Mouse (Mus musculus) neural tube, embryonic 15.5 days (tissue): ENCODE results near the gene Il11ra1. TPM values are rescaled to one million over a fixed set of nuclear protein-coding genes. Genes with fewer than 3 reads are reported as not detected.

Experiments used
- ATAC-seq: fragments of 200-750 bp; cut with Nextera tagmentation; 2 replicates; pipeline ENCODE4 v1.8.0; 2017; ENCODE audit warnings: mild to moderate bottlenecking, moderate TSS enrichment, moderate library complexity; ENCODE audit not compliant: low FRiP score
- H3K27ac ChIP-seq: fragments of 300-500 bp; sonication (generic); replicated peaks from 2 replicates; pipeline ENCODE4 v1.5.1; 2015; ENCODE audit warnings: mild to moderate bottlenecking, inconsistent platforms
- H3K27me3 ChIP-seq: fragments of 300-500 bp; sonication (generic); replicated peaks from 2 replicates; pipeline ENCODE4 v1.6.1; 2015; ENCODE audit warnings: inconsistent platforms
- H3K36me3 ChIP-seq: fragments of 300-500 bp; sonication (generic); 2 replicates; pipeline ENCODE4 v1.6.1; 2015; ENCODE audit warnings: inconsistent platforms
- H3K4me1 ChIP-seq: fragments of 300-500 bp; sonication (generic); 2 replicates; pipeline ENCODE4 v1.6.1; 2015; ENCODE audit warnings: inconsistent platforms
- H3K4me2 ChIP-seq: fragments of 300-500 bp; sonication (generic); 2 replicates; pipeline ENCODE4 v1.6.1; 2015; ENCODE audit warnings: inconsistent platforms, mild to moderate bottlenecking, moderate library complexity
- H3K4me3 ChIP-seq: fragments of 300-500 bp; sonication (generic); replicated peaks from 2 replicates; pipeline ENCODE4 v1.5.1; 2015; ENCODE audit warnings: mild to moderate bottlenecking, inconsistent platforms
- H3K9ac ChIP-seq: fragments of 300-500 bp; sonication (generic); replicated peaks from 2 replicates; pipeline ENCODE4 v1.6.1; 2015; ENCODE audit warnings: mild to moderate bottlenecking, inconsistent platforms
- H3K9me3 ChIP-seq: fragments of 300-500 bp; sonication (generic); replicated peaks from 2 replicates; pipeline ENCODE4 v1.6.1; 2016; ENCODE audit warnings: inconsistent platforms
- WGBS: fragments of 180-500 bp; shearing (Covaris S2); methylation state at CpG from one replicate; pipeline ENCODE4 v1.1.7; 2015; ENCODE audit warnings: mixed read lengths; 5-methylcytosine and 5-hydroxymethylcytosine counted together
- polyA plus RNA-seq: library from polyadenylated mRNA; unstranded; fragments of >200 nt; fragmentation: Nextera tagmentation; extraction: Ambion mirVana; gene quantifications from 2 replicates; pipeline ENCODE4 v1.2.1, GENCODE M21; 2015

Gene Il11ra1
- polyA plus RNA-seq, 1 experiment from 2014 or later = 52.6 TPM

DNA sequence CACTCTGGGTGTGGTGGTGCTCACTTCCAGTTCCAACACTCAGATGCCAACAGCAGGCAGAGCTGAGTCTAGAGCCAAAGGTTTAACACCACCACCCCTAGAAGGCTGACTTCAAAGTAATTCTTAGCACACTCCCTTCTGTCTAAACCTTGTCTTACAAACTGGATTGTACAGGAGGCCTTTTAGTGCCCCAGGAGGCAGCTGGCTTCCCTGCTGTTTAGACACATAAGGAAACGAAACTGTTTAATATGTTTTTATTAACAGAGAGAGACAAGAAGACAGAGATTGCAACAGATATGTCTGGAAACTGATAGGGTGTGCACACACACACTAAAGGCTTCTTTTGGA is 38.4 kb downstream of the Il11ra1 start:
- Histone ChIP-seq H3K27ac (no peak overlapping the region), H3K4me3 (no peak overlapping the region), H3K4me2 (no peak overlapping the region), H3K4me1 (peaks cover 21% of the 10 kb centered on the region), H3K9me3 (no peaks in the 10 kb centered on the region), H3K9ac (no peak overlapping the region), H3K27me3 (peaks cover 8% of the 10 kb centered on the region), H3K36me3 (peaks cover 9% of the 10 kb centered on the region)
- 52% methylated on average over 1 of the region's 1 CpGs for WGBS
- ATAC-seq = no peak

DNA sequence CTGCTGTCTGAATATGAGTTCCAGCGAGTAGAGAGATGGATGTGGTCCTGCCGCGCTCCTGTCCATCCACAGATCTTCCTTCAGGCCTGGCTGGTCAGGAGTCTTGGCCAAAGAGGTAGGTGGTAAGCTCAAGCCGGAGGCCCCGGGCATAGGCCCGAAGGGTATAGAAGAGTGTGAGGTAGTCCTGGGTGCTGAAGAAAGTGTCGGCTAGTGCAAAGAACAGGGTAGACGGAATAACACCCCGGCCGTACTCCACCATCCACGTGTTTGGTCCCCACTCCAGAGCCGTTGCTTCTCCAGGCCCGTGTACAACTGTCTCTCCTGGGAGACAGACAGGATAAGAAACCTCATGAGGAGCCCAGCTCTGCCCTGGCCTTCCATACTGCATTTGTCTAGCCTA is 39.5 kb downstream of the Il11ra1 start:
- 96% methylated on average over 13 of the region's 13 CpGs for WGBS

DNA sequence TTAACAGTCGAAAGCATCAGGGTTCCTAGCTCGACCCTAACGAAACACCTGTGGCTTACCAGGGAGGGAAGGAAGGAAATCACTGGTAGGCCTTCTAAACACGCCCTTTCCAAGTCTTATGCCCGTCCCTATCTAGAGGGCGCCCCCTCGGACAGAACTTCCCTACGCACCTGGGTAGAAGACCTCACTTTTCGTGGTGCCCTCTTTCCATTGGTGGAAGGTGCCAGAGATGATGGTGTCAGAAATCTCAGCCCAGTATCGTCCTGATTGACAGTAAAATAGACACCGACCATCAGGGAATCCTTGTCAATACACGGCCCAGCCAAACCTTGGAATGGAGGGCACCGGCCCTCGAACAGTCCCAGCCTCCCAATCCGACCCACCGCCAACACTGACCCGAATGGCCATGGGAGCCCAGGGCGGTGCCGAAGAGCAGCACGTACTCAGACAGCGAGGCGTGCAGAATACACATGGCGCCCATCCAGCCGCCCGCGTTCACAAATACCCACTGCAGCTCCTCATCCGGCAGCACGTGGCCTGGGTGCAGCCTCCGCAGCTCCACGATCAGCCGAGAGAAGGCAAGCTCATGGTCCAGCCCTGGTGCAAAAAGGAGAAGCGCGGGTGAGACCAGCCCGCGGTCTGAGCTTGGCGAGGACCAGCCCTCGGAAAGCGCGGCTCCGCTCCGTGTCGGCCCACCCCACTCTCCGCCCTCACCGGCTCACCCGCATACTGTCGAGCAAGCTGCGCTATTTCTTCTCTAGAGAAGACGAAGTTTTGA is 40.8 kb downstream of the Il11ra1 start:
- Histone ChIP-seq H3K4me2 (peak overlapping the region; percentile 86), H3K9ac (peak overlapping the region; percentile 67), H3K36me3 (peaks cover 9% of the 10 kb centered on the region), H3K9me3 (no peaks in the 10 kb centered on the region), H3K4me1 (peaks cover 21% of the 10 kb centered on the region), H3K27ac (peak overlapping the region; percentile 86), H3K4me3 (peak overlapping the region; percentile 77), H3K27me3 (peaks cover 3% of the 10 kb centered on the region; the same call in 1 of the 2 replicates)
- WGBS = under 1% methylated on average over 44 of the region's 48 CpGs
- ATAC-seq = peak; percentile 82

More for the DNA sequence above, 39.5 kb downstream of the Il11ra1 start:
- Histone ChIP-seq H3K4me2 (peak overlapping the region; percentile 86; the same call in 1 of the 2 replicates), H3K27ac (no peak overlapping the region), H3K9ac (no peak overlapping the region), H3K36me3 (peaks cover 9% of the 10 kb centered on the region), H3K9me3 (no peaks in the 10 kb centered on the region), H3K4me1 (peaks cover 21% of the 10 kb centered on the region), H3K4me3 (no peak overlapping the region), H3K27me3 (no peaks in the 10 kb centered on the region)
- ATAC-seq = no peak

DNA sequence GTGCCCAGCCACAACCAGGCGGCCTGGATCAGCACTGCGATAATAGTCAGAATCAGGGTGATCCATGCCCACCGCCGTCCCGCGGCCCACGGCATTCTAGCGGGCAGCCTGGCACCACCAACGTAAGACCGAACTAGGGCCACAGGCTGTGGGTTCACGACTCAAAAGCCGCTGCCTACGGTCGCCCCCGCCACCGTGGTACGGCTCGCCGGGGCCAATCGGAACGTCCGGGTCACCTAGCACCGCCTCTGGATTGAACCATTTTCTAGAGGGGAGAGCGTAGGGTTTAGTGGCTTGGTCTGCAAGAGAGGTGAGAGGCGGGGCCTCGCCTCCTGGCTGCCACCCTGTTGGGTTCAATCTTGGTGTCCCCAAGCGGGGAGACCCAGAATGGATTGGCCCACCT is 41.4 kb downstream of the Il11ra1 start:
- Histone ChIP-seq H3K27ac (peak overlapping the region; percentile 86), H3K27me3 (peaks cover 3% of the 10 kb centered on the region; the same call in 1 of the 2 replicates), H3K4me2 (peak overlapping the region; percentile 86), H3K4me1 (peaks cover 21% of the 10 kb centered on the region), H3K36me3 (peaks cover 9% of the 10 kb centered on the region), H3K9me3 (no peaks in the 10 kb centered on the region), H3K9ac (peak overlapping the region; percentile 67), H3K4me3 (peak overlapping the region; percentile 77)
- peak; percentile 97 for ATAC-seq
- 0% methylated on average over 27 of the region's 27 CpGs for WGBS

DNA sequence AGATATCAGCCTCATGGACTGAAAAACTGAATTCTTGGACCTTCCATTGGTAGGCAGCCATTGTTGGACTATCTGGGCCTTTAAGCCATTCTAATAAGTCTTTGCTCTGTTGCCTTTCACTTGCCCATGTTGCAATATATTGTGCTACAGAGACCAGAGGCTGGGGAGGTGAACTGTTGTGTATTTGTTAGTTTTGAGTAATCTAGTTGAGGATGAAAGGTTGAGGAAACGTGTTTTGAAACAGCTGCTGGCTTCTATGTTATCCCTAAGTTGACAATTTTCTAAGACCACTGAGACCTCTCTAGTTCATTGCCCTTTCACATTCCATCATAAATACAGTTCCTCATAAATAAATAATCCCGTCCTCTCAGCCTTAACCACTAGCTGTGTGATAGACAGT is 44.3 kb downstream of the Il11ra1 start:
- Histone ChIP-seq H3K9me3 (no peaks in the 10 kb centered on the region), H3K27ac (no peak overlapping the region), H3K9ac (no peak overlapping the region), H3K4me1 (peaks cover 20% of the 10 kb centered on the region), H3K4me3 (no peak overlapping the region), H3K27me3 (peaks cover 3% of the 10 kb centered on the region; the same call in 1 of the 2 replicates), H3K4me2 (no peak overlapping the region), H3K36me3 (no peaks in the 10 kb centered on the region)
- 74% methylated on average over 2 of the region's 2 CpGs for WGBS
- ATAC-seq = no peak

DNA sequence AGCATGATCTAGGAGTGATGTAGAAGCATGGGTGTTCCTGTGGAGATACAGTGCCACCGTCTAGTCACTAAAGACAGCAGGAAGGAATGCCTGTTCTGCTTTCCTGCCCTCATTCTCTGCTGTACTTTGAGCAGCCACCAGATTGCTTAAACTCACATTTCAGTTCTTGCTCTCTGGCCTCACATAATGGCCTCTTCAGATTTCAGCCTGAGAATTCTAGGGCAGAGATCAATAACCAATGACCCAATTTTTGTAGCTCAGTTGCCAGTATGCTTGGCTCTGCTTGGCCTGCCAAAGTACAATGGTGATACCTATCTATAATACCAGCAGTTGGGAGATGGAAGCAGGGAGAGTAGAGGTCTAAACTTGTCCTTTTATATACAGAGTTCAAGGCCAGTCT is 45.2 kb downstream of the Il11ra1 start:
- Histone ChIP-seq H3K9ac (no peak overlapping the region), H3K4me2 (no peak overlapping the region), H3K4me3 (no peak overlapping the region), H3K4me1 (peaks cover 11% of the 10 kb centered on the region), H3K27me3 (peaks cover 3% of the 10 kb centered on the region; the same call in 1 of the 2 replicates), H3K36me3 (no peaks in the 10 kb centered on the region), H3K27ac (no peak overlapping the region), H3K9me3 (no peaks in the 10 kb centered on the region)
- no peak for ATAC-seq
- 81% methylated on average over 1 of the region's 1 CpGs for WGBS

DNA sequence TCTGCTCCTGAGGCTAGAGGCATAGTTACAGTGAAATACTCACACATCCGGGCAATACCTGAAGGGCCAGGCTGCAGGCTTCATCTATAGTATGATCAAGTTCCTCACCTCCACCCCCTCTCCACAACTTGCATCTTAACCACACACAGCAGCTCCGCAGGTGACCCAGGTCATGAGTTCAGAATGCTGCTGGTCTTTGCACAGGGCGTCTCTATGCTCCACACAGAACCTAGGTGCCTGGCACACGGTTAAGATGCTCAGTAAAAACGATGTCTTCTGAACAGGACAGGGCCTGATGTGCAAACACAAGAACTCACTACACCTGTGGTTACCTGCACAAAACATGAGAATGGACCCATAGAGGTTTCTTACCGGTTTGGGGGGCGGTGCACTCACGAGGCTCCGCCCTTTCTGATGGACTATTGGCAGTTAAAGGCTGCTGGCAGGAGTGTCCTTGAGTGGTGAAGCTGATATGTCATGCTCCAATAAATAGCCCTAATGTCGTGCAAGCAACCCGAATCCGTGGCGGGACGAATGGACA is 55.1 kb downstream of the Il11ra1 start, which contains the start of gene Galt:
Galt (plus strand) TSS at position 432 of the 541 bp plus-strand sequence.
- H3K4me2 ChIP-seq = peak within 1 kb of the TSS; percentile 95
- peak within 1 kb of the TSS; percentile 84 for H3K9ac ChIP-seq
- H3K27me3 ChIP-seq = no peaks in the 10 kb centered on the region
- no peaks in the 10 kb centered on the region for H3K9me3 ChIP-seq
- peak within 1 kb of the TSS; percentile 78 for H3K4me3 ChIP-seq
- peak within 1 kb of the TSS; percentile 87 for H3K27ac ChIP-seq
- peak; percentile 79 for ATAC-seq
- WGBS = 13% methylated on average over 14 of the region's 14 CpGs
- H3K36me3 ChIP-seq = peaks cover 7% of the 10 kb centered on the region; the same call in 1 of the 2 replicates
- peaks cover 22% of the 10 kb centered on the region for H3K4me1 ChIP-seq

DNA sequence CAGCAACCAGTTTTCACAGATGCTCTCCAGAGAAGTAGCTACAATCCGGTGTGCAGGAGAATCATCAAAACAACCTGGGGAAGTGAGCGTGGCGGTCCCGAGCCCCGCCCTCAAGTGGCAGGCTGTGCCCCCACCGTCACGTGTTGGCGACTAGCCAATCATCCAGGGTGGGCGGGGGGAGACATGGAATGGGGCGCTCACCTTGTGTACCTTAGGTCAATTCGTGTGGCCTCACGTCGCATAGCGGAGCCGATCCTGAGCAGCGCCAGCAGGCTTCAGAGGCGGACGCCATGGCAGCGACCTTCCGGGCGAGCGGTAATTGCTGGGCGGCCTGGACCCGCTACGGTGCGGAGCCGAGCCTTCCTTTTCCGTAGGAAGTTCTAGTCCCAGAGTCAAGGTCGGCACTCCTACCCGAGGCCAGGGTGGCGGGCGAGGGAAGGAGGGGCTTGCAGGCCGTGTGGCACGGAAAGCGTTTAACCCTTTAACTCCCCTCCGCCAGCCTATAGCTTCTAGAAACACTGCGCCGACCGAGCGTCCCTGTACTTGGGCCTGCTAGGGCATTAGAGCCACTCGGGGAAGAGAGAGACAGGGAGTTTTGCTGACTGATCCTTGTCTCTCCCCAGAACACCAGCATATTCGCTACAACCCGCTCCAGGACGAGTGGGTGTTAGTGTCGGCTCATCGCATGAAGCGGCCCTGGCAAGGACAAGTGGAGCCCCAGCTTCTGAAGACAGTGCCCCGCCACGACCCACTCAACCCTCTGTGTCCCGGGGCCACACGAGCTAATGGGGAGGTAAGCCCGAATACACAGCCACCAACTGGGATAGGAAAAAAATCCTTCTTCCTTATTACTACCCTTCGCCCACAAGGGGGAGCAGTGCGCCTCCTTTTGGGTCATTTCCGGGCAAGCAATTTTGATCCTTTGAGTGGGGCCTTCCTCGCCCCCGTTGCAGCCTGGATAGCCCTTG is 55.8 kb downstream of the Il11ra1 start, which contains the start of gene Sigmar1:
Sigmar1 (minus strand) TSS at position 820 of the 968 bp plus-strand sequence.
- WGBS = under 1% methylated on average over 57 of the region's 57 CpGs
- Histone ChIP-seq H3K4me2 (peak within 1 kb of the TSS; percentile 95), H3K9me3 (no peaks in the 10 kb centered on the region), H3K27me3 (no peaks in the 10 kb centered on the region), H3K4me1 (peaks cover 29% of the 10 kb centered on the region), H3K9ac (peak within 1 kb of the TSS; percentile 84), H3K4me3 (peak within 1 kb of the TSS; percentile 78), H3K36me3 (peaks cover 7% of the 10 kb centered on the region; the same call in 1 of the 2 replicates), H3K27ac (peak within 1 kb of the TSS; percentile 87)
- ATAC-seq = peak; percentile 85

DNA sequence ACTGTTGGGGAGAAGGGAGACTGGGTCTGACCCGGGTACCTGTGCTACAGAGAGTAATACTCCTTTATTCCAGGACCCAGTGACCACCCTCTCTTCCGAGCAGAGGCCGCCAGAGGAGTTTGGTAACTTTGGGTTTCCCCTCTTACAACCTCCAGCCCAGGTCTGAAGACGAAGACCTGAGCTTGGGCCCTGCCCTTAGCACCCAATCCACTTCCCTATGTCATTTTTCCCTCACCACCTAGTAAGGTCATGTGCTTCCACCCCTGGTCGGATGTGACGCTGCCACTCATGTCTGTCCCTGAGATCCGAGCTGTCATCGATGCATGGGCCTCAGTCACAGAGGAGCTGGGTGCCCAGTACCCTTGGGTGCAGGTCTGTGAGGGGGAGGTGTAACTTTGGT is 56.7 kb downstream of the Il11ra1 start:
- no peaks in the 10 kb centered on the region for H3K27me3 ChIP-seq
- 79% methylated on average over 8 of the region's 8 CpGs for WGBS
- peaks cover 37% of the 10 kb centered on the region for H3K4me1 ChIP-seq
- peak overlapping the region; percentile 84 for H3K9ac ChIP-seq
- H3K4me3 ChIP-seq = peak overlapping the region; percentile 78
- peak overlapping the region; percentile 95 for H3K4me2 ChIP-seq
- no peaks in the 10 kb centered on the region for H3K9me3 ChIP-seq
- H3K27ac ChIP-seq = peak overlapping the region; percentile 87; the same call in 1 of the 2 replicates
- peaks cover 7% of the 10 kb centered on the region; the same call in 1 of the 2 replicates for H3K36me3 ChIP-seq
- no peak for ATAC-seq

DNA sequence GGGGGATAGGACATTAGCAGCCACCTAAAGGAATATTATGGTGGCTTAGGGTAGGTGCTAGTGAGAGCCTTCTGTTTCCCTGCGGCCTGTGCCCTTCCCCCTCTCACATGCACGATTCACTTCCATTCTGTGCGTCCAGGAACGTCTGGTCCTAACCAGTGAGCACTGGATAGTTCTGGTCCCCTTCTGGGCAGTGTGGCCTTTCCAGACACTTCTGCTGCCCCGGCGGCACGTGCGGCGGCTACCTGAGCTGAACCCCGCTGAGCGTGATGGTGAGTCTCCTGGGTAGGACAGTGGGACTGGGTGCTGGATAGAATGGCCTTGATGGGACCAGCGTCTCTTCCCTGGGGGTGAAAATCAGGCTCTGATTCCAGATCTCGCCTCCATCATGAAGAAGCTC is 57.5 kb downstream of the Il11ra1 start:
- no peak overlapping the region for H3K4me3 ChIP-seq

DNA sequence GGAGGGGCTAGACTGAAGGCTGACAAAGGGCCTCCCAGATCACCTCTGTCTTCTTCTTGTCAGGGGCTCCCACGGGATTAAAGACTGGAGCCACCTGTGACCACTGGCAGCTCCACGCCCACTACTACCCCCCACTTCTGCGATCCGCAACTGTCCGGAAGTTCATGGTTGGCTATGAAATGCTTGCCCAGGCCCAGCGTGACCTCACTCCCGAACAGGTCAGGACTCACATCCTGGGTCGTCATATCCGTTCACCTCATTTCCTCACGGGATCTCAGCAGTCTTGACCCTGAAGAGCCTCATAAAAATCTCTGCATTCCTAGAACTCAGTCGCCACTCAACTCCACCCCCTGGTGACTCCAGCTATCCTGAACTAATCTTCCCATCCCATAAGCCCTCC is 58.2 kb downstream of the Il11ra1 start:
- WGBS = 85% methylated on average over 11 of the region's 11 CpGs
- Histone ChIP-seq H3K9me3 (no peaks in the 10 kb centered on the region), H3K27ac (no peak overlapping the region), H3K4me2 (no peak overlapping the region), H3K4me1 (peaks cover 51% of the 10 kb centered on the region), H3K9ac (no peak overlapping the region), H3K4me3 (no peak overlapping the region), H3K36me3 (peaks cover 7% of the 10 kb centered on the region; the same call in 1 of the 2 replicates), H3K27me3 (no peaks in the 10 kb centered on the region)
- ATAC-seq = no peak

More for the DNA sequence above, 57.5 kb downstream of the Il11ra1 start:
- H3K4me1 ChIP-seq = peaks cover 45% of the 10 kb centered on the region
- H3K27me3 ChIP-seq = no peaks in the 10 kb centered on the region
- no peak overlapping the region for H3K9ac ChIP-seq
- peaks cover 7% of the 10 kb centered on the region; the same call in 1 of the 2 replicates for H3K36me3 ChIP-seq
- no peak for ATAC-seq
- 94% methylated on average over 13 of the region's 13 CpGs for WGBS
- no peaks in the 10 kb centered on the region for H3K9me3 ChIP-seq
- no peak overlapping the region for H3K4me2 ChIP-seq
- H3K27ac ChIP-seq = no peak overlapping the region
